Mouse (Mus musculus): ENCODE results near the gene Tmtc1. TPM values are rescaled to one million over a fixed set of nuclear protein-coding genes. Genes with fewer than 3 reads are reported as not detected.
A peak's percentile ranks its signal among the peaks of the same experiment; 100 is the strongest.

The Tmtc1 gene
- total RNA-seq, 2 experiments from 2014 or later = 74.5 to 82.5 TPM

DNA sequence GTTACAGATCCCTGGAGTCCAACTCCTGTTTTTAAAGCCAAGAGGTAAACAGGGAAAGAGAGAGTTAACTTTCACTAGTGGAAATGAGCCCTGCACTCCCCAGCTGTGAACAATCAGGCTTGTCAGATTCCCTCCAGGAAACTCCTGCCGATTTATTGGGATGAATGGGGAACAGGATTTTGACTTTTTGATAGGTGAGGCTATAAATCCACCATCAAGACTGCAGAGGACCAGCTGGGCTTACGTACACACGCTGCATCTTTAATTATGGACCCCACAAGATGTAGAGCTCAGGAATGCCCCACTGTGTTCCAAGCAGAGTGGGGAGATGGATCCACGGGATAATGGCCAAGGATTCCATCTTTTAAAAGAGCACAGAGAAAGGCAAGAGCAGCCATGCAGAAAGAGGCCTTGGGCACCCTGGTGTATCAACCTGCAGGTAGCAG lies 77.1 kb downstream of the Tmtc1 start:
- DNase-seq = no peak

DNA sequence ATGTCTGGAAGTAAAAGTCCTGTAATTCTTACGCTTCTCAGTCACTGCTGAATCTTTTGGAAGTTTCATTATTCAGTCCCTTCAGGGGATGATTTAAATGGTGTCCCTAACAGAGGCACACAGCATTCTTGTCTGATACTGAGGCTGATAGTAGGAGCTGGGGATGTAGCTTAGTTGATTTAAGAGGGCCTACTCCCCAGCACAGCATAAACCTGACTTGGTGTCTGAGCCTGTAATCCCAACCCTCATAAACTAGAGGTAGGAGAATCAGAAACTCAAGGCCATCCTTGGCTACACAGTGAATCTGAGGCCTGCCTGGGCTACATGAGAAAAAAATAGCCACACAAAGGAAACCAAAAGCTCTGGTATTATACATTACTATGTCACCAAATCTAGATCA lies 77.6 kb downstream of the Tmtc1 start:
- DNase-seq = no peak

DNA sequence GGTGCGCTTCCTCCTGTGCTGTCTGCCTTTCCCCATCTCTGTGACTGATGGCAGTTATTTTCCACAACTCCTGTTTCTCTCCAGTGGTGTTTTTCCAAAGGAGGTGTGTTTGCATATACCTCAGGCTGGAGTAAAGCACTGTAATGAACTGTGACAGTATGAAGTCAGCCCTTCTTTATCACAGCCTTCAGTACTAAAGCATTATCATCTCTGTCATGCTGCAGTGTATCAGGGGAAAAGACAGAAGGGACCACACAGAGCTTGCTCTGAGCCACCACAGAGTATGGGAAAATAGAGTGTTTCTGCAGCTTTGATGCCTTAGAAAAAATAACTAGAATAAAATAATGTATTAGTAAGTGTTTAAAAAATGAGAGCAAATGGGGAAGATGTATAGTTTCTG lies 81.0 kb downstream of the Tmtc1 start:
- DNase-seq = no peak

DNA sequence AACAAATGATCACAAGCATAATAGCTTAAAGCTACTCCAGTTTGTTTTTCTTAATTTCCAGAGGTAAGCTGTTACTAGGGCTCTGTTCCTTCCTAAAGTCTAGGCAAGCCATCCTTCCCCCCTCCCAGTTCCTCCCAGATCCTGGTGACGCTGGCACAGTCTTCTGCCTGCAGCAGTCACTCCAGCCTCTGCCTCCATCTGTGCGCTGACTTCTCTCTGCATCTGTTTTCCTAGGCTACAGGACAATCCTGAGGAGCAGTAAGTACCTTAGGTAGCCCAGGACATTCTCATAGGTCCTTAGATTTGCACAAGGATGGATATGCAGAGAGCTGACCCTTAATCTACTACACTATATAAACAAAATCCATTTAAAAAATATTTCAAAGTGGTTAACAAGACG lies 81.7 kb downstream of the Tmtc1 start:
- DNase-seq = no peak

DNA sequence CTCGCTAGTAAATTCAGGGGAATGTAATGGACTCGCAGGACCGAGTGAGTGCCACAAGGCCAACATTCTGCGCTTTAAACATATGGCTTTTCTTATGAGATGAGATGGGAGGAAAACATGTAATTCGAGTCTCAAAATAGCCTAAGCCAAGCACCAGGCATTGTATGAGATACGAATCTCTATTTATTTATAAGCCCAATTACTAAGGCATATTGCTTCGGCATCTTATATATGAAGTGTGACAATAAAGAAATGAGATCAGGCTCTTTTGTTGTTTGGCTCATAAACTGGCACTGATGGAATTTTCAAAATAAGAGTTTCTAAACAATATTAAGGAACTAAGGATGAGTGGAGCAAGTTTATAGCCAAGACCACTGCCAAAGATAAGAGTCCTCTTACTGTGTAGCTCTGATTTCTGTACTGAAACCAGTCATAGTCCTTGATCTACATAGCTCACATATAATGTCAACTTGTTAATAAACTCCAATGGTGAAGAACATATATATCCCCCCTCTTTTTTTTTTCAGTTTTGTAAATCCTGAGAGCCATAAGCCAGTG lies 84.8 kb downstream of the Tmtc1 start:
- DNase-seq = no peak

DNA sequence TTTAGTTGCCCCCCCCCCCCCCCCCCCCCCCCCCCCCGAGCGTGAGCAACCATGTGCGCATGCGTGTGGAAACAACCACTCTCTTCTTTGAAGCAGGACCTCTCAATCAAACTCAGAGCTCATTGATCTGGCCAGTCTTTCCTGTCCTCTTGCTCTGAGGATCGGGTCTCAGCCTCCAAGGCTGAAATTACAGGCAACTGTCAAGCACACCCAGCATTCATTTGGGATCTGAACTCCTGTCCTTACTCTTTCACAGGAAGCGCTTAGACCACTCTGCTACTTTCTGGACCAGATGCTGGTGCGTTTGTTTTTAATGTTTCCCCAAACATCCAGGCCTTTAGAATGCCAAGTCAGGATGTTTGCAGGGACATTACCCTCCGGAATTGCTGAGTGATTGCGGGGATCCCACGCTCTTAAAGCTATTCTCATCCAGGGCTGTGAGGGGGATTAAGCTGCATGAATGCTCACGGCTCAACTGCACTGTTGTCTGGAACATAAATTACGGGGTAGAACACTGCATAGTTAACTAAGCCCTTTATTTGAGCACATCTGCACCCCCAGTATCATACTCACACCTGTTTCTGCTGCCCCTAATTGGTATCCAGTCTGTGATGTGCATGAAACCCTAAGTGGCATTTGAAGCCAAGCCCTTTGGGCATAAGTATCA lies 85.5 kb downstream of the Tmtc1 start:
- DNase-seq = no peak

DNA sequence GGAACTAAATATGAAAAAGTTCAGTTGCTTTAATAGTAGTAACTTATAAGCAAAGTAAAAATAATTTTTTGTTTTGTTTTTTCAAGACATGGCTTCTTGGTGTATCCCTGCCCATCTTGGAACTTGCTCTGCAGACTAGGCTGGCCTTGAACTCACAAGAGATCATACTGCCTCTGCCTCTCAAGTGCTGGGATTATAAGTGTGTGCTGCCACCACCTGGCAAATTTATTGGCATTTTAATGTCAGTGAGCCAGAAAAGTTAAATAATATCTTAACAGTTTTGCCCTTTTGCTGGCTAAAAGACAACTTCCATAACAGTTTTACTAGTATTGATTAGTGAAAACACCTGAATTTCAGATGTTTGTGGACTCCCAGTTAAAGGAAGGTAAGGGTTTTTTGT lies 88.0 kb downstream of the Tmtc1 start:
- DNase-seq = no peak

DNA sequence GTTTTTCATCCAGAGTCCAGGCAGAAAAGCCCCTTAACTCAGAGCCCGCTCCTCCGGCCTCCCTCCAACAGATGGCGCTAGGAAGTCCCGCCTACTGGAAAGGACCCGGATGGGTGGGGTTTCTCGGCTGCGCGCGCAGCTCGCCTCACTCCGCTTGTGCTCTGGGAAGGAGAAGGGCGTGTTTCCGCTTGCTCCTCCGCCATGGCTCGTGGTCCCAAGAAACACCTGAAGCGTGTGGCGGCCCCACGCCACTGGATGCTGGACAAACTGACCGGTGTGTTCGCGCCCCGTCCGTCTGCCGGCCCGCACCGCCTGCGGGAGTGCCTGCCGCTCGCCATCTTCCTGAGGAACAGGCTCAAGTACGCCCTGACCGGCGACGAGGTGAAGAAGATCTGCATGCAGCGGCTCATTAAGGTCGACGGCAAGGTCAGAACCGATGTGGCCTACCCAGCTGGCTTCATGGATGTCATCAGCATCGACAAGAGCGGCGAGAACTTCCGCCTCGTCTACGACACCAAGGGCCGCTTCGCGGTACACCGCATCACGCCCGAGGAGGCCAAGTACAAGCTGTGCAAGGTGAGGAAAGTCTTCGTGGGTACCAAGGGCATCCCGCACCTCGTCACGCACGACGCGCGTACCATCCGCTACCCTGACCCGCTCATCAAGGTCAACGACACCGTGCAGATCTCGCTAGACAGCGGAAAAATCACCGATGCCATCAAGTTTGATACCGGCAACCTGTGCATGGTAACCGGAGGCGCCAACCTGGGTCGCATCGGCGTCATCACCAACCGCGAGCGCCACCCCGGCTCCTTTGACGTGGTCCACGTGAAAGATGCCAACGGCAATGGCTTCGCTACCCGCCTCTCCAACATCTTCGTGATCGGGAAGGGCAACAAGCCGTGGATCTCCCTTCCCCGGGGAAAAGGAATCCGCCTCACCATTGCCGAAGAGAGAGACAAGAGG lies 89.4 kb downstream of the Tmtc1 start:
- DNase-seq = peak; percentile 54 to 65

DNA sequence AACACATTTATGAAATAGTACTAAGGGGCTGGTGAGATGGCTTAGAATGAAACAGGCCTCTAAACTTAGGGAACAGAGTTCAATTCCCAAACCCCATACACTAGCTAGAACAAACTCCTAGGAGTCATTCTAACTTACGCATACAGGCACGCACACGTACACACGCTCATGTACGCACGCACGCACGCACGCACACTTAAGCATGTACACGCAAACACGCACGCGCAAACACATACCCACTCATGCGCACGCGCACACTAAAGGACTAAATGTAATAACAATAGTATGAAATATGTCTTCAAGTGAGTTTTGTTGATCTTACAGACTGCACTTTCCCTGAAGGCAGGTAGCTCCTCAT lies 90.1 kb downstream of the Tmtc1 start:
- no peak for DNase-seq

DNA sequence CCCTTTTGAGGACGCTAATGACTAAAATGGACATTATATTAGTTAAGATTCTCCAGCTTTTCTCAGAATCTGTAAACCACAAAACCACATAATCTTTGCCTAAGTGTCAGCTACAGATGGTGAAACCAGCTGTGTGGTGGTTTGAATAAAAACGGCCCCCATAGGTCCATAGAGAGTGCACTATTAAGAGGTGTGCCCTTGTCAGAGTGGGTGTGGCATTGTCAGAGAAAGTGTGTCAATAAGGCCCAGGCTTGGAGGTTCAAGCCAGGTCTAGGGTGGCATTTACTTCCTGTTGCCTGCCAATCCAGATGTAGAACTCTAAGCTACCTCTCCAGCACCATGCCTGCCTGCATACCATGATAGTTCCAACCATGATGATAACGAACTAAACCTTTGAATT lies 99.2 kb downstream of the Tmtc1 start:
- DNase-seq = no peak

DNA sequence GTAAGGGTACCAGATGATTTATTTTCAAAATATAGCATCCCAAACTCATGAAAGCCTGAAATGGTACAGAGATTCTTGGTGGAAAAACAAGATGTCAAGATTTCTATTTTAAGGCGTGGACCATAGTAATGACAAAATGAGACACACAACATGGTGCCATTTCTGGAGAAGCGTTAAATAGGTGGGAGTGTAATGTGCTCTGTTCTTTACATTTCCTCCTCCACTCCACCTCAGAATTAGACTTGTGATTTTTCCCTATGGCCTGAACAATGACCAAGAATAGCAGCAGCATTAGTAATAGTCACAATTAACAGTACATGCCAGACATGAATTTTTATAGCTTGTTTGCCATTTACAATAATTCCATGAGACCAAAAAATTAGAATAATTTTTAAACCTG lies 102.0 kb downstream of the Tmtc1 start:
- DNase-seq = no peak

DNA sequence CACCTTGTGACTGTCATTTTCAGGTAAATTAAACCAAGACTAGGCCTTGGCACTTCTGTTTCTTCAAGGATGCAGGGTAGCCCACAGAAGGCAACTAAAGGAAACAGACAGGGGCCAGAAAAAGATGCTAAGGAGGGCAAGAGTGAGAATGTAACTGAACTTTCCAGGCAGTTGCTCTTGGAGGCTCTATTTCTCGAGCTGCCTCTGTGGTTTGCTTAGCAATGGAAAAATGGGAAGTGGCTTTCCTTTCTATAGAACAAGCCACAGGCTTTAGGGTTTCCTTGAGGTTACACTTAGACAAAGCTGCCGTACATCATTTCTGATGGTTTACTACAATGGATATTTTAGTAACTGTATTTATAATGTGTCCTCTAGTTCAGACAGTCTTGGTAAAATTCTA lies 102.4 kb downstream of the Tmtc1 start:
- no peak for DNase-seq

DNA sequence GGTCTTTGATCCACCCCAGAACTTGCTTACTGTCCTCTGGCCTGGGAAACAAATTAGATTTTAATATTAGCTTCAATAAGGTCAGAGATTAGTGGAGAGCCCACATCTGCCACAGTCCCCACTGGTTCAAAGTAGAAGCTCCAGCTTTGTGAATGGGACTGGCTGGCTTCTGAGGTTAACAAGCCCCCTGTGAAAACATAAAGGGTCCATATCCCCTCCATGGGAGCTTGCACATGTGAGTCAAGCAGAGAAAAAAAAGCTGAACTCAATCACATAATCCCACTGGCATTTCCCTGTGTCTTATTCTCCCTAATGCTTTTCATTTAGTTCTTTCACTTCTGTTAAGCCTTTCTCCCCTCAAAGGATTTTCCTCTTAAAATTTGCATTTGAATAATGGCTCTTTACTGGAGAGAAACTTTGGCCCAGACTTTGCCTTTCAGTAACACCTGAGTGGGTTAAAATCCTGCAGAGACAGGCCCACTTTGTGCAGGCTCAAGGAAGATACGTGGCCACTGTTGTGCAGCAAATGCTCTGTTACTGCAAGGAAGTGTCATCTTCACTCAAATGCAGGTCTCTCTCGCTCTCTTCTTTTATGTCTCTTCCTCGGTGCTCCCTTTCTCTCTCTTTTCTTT lies 105.7 kb downstream of the Tmtc1 start:
- no peak for DNase-seq

DNA sequence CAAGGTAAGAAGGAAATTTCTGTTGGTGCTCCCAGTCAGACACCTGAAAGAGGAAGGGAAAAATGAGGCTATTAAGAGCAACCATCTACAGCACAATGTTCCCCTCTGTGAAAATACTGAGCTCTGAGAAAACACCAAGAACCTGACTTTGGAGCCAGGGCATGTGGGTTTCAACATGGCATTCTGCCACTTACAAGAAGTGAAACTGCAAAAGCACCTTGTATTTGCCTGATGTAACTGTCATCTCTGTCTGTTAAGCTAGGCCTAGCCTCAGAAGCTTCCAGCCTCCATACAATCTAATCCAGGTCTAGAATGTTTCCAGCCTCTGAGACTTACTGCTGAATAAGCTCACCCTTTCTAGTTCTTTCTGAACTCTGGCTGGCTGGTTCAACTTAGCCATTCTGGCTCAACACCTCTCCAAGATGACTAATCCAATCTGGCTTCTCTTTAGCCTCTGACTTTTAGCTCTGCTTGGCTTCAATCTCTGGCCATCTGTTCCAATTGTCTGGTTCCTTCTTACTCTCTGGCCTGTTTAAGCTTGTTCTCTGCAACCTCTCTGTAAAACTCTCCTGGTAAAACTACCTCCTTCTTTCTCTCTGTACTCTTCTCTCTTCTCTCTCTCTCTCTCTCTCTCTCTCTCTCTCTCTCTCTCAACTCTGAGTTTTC lies 107.8 kb downstream of the Tmtc1 start:
- peak in 1 of 2 experiments; percentile 38 for DNase-seq

DNA sequence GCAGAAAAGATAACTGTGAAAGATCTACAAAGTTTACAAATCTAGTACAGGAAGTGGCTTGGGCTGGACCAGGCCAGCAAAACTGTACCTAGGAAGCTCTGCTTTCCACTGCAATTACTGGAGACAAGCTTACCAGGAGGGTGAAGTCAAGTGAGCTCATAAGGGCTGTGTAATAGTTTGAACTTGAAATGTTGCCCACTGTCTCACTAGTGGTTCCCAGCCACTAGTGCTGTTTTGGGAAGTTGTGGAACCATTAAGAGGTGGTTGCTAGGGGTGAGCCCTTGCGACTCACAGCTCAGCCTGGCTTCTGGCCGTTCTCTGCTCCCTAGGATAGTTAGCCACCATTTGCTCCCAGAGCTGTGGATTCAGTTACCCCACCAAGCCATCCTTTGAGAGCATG lies 112.3 kb downstream of the Tmtc1 start:
- no peak for DNase-seq

DNA sequence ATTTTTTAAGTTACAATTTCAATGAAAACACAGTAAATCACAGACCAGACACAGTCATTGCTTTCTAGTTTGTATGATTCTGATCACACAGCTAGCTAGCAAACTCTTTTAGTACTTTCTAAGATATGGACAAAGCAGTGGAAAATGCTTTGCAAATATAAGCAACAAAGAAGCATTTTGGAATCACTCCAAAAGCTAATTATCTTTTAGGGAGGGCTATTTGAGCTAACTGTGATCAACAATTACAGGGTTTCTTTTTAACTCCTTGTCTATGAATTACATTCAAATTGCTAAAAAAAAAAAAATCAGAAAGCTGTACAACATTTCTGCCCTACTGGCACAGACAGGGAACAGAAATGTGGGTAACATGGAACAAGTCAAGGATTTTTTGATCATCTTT lies 114.2 kb downstream of the Tmtc1 start:
- DNase-seq = no peak

DNA sequence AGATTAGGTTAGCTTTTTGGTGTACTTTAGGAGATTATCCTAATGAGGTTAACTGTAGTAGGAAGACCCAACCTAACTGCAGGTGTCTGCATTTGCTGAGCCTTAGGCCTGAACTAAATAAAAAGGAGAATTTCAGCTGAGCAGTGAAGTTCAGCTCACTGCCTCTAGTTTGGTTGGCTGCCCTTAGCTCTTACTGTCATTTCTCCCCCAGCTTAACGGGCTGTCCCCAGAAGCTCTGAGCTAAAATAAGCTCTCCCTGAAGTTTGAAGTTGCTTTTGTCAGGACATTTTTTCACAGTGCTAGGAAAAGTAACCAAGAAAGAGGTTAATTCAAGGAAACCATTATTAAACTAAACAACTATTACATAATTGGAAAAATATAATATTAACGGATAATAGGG lies 115.3 kb downstream of the Tmtc1 start:
- DNase-seq = peak in 1 of 2 experiments; percentile 18

DNA sequence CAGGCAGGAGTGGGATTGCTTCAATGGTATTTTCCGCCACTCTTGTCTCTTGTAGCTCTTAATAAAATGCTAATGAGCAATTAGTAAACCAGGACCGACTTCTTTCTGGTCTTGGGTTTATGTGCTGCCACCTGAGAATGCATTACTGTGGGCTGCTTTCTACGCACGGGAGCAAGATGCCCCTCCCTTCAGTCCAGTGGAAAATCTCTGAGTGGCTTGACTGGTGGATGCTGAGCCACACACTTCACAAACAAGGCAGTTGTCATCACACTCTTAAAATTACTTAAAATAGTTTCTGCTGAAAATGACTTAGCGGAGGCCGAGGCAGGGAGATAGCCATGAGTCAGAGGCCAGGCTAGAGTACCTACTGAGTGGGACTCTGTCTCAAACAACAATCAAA lies 116.1 kb downstream of the Tmtc1 start:
- DNase-seq = no peak

DNA sequence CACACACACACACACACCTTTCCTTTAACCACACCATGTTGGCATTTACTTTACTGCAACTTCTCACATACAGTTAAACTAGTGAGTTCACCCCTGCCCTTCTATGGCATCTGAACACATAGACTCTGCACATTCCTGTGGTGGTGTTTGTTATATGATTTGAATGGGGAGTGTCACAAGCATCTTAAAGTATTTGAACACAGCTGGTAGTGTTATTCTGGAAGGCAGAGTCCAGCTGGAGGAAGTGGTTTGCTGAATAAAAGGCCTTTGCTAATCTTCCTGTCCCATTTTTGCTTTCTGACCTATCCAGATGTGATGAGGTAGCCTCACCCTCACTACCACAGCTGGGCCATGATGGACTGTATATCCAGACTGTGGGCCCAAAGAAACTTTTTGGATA lies 125.5 kb downstream of the Tmtc1 start:
- no peak for DNase-seq

DNA sequence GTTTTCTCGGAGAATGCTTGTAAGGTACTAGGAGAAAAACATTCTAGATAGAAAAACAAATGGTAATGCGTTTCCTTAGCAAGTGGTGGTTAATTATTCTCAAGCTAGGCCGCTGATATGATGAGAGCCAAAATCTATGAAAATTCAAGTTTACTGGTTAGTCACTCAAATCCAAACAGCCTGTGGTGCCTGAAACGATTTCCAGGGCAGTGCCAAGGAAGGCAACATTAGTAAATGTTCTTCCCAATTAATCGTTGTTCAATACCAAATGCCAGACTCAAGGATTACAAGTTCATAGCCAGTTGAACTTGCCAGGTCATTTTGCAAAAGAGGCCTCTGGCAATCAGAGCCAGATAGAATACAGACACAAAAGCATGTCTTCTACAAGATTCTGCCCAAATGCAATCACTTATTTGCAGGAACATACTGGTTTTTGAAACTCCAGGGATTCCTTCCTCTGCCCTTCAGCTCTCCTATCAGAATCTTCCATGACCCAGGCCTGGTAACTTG lies 128.6 kb downstream of the Tmtc1 start:
- no peak for DNase-seq

DNA sequence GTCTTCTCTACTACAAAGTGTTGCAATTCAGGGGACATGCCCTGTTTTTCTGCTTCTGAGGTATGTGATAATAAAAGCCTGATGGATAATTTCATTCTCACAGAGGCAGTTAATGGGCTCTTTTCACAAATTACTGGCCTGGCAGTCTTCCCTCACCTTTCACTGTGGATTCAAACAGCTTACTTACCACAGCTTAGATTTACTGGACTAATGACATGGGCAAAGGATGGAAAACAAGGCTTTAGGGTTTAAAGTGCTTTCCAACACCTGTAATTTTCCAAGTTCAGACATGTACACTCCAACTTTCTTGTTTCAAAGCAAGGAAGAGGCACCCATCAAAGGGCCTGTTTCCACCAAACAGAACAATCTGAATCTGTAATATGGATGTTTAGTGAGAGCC lies 129.1 kb downstream of the Tmtc1 start:
- DNase-seq = no peak

DNA sequence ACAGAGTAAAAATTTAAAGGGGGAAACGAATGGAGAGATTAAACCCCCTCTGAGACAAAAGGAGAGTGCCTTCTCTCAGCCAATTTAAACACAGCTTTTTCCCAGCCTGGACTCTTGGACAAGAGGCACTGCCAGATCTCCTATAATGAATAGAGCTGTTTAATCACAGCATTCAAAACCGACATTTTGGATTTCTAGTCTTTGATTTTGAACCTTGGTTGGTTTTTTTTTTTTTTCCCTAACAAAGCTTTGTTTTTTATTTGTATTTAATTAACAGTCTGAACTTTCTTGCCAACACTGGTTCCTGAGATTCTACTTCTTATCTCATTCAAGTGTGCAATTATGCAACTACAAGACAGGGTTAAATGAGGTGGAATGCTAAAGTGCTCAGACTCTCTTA lies 133.2 kb downstream of the Tmtc1 start:
- no peak for DNase-seq
